Mouse (Mus musculus): ENCODE results near the gene Pmm1. TPM values are rescaled to one million over a fixed set of nuclear protein-coding genes. Genes with fewer than 3 reads are reported as not detected.

Pmm1 gene
- polyA plus RNA-seq (2012; rRNA removed) (40.7 and 41.5 TPM in 2 replicates), polyA plus RNA-seq (2014; fragmentation: Nextera tagmentation; extraction: Ambion mirVana) (33.3 and 34.8 TPM in 2 replicates)

DNA sequence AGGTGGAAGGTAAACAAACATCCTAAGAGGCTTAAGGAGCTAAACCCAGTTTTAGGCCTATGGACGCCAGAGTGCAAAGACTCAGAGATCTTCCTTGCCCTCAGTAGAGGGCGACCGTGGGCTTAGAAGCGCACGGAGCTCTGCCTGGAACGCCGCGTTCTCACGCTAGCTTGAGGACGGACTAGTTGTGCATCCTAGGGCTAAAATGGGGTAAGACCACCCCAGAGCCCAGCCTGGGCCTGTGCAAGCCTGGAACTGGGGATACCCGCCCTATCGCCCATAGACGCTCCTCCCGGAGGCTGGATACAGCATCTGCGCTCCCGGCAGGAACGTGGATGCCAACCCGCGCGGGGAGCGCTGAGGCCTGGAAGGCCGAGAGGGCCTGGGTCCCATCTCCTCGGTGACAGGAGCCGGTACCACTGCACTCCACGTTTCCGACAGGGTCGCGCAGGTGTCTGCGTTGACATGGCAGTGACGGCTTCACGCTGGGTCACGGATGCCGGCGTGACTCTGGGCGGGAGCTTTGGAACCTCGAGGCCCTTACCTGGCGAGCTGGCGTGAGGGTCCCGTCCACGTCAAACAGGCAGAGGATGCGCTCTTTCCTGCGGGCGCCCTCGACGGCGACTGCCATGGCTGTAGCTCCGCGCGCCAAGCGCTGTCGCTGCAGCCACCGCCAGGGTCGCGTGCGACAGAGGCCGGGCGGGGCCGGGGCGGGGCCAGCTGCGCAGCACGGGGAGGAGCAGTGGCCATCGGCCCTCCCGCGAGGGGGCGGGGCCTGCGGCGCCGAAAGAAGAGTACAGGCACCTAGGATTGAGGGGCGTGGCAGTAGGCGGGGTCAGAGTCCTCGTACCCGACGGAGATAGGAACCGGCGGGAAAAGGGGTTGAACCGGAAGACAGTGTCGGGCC is at the start of gene Pmm1:
Gene Pmm1 (minus strand): TSS at position 760 of the 907 bp plus-strand sequence.
- Histone ChIP-seq H3K4me1 (ENCODE audit: control insufficient read depth, insufficient read depth, low read length) (no peaks in the 10 kb centered on the region), H3K4me3 (replicated peaks; ENCODE audit: low read length) (peak within 1 kb of the TSS; percentile 67), H3K4me2 (replicated peaks; ENCODE audit: low read depth, low read length, severe bottlenecking) (peak within 1 kb of the TSS; percentile 97), H3K27ac (replicated peaks; ENCODE audit: low read depth, low read length) (peak within 1 kb of the TSS; percentile 68), H3K36me3 (ENCODE audit: control insufficient read depth, insufficient read depth, low read length) (peaks cover 2% of the 10 kb centered on the region), H3K27me3 (ENCODE audit: control insufficient read depth, insufficient read depth, low read length) (no peaks in the 10 kb centered on the region), H3K9ac (ENCODE audit: low read depth, low read length, severe bottlenecking) (peak within 1 kb of the TSS; percentile 72), H3K9me3 (ENCODE audit: control insufficient read depth, low read length) (no peaks in the 10 kb centered on the region)
- under 1% methylated on average over 62 of the region's 77 CpGs for WGBS
- peak; percentile 98 for ATAC-seq (ENCODE audit: low FRiP score, low read depth)
- peak; percentile 99 for DNase-seq (ENCODE audit: low spot score)
- no peak for TF ChIP-seq POLR2A (IDR thresholded peaks at IDR 0.05; ENCODE audit: borderline replicate concordance, extremely low read depth, insufficient read depth, insufficient read length)

DNA sequence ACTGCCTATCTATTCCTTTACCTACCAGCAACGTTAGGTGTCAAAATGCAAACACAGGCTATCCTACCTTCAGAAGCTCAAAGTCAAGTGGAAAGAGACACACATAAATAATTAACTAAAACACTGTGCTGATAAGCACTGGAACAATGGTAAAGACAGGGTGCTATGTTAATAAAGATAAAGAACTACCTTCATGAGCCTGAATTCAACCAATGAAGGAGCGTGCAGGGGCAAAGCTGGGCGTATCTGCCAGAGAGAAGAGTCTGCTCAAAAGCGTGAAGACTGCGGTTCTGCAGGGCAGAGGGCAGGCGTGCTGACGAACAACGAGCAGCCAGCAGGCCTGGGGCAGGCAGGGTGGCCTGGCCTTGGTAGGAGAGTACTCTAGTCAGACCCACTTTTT is 43.5 kb upstream of the Pmm1 start:
- Histone ChIP-seq H3K9ac (ENCODE audit: low read depth, low read length, severe bottlenecking) (no peak overlapping the region), H3K27me3 (ENCODE audit: control insufficient read depth, insufficient read depth, low read length) (no peaks in the 10 kb centered on the region), H3K4me2 (replicated peaks; ENCODE audit: low read depth, low read length, severe bottlenecking) (no peak overlapping the region), H3K4me1 (ENCODE audit: control insufficient read depth, insufficient read depth, low read length) (no peaks in the 10 kb centered on the region), H3K27ac (replicated peaks; ENCODE audit: low read depth, low read length) (no peak overlapping the region), H3K4me3 (replicated peaks; ENCODE audit: low read length) (no peak overlapping the region), H3K36me3 (ENCODE audit: control insufficient read depth, insufficient read depth, low read length) (peaks cover 20% of the 10 kb centered on the region), H3K9me3 (ENCODE audit: control insufficient read depth, low read length) (no peaks in the 10 kb centered on the region)
- DNase-seq (ENCODE audit: low spot score) = no peak
- no peak for TF ChIP-seq POLR2A (IDR thresholded peaks at IDR 0.05; ENCODE audit: borderline replicate concordance, extremely low read depth, insufficient read depth, insufficient read length)
- 91% methylated on average over 8 of the region's 8 CpGs for WGBS
- ATAC-seq (ENCODE audit: low FRiP score, low read depth) = no peak

DNA sequence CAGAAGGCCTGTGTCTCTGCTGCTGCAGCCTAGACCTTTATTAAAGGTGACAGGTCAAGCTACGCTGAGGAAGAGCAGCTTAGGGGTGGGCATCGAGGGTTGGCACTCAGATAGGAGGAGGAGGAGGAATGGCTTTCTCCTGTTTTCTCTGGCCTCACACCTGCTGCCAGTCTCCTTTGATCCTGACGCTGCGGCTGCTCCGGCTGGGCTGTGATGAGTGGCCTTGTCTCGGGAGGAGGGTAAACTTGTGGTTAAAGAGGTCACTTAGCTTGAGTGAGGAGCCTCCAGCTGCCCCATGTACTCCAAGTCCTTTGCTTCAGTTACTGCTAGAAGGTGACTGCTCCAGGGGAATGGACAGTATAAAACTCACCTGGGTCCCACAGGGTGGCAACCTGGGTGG is 33.3 kb upstream of the Pmm1 start:
- Histone ChIP-seq H3K4me2 (replicated peaks; ENCODE audit: low read depth, low read length, severe bottlenecking) (no peak overlapping the region), H3K4me1 (ENCODE audit: control insufficient read depth, insufficient read depth, low read length) (no peaks in the 10 kb centered on the region), H3K27ac (replicated peaks; ENCODE audit: low read depth, low read length) (no peak overlapping the region), H3K36me3 (ENCODE audit: control insufficient read depth, insufficient read depth, low read length) (peaks cover 55% of the 10 kb centered on the region), H3K27me3 (ENCODE audit: control insufficient read depth, insufficient read depth, low read length) (no peaks in the 10 kb centered on the region), H3K9me3 (ENCODE audit: control insufficient read depth, low read length) (no peaks in the 10 kb centered on the region), H3K4me3 (replicated peaks; ENCODE audit: low read length) (no peak overlapping the region), H3K9ac (ENCODE audit: low read depth, low read length, severe bottlenecking) (no peak overlapping the region)
- 69% methylated on average over 6 of the region's 6 CpGs for WGBS
- ATAC-seq (ENCODE audit: low FRiP score, low read depth) (no peak), DNase-seq (ENCODE audit: low spot score) (no peak)
- TF ChIP-seq POLR2A (IDR thresholded peaks at IDR 0.05; ENCODE audit: borderline replicate concordance, extremely low read depth, insufficient read depth, insufficient read length) = no peak

DNA sequence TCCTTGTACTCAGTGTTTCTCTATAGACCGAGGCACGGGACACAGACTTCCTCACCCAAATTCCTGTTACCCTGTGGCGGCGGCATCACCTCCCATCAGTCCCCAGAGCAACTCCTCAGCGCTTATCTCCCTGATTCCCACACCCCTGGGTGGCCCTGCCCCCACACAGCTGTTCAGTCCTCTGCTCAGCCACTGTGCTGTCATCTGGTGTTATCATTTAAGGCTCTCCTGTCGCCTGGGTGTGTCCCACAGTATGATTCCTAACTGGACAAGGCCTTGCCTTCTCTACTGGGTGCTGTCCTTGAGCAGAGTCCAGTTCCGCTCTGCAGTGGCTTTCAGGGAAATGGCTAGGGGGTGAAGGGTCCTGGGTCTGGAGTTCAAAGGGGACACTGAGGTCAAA is 29.8 kb upstream of the Pmm1 start:
- ATAC-seq (ENCODE audit: low FRiP score, low read depth) = no peak

DNA sequence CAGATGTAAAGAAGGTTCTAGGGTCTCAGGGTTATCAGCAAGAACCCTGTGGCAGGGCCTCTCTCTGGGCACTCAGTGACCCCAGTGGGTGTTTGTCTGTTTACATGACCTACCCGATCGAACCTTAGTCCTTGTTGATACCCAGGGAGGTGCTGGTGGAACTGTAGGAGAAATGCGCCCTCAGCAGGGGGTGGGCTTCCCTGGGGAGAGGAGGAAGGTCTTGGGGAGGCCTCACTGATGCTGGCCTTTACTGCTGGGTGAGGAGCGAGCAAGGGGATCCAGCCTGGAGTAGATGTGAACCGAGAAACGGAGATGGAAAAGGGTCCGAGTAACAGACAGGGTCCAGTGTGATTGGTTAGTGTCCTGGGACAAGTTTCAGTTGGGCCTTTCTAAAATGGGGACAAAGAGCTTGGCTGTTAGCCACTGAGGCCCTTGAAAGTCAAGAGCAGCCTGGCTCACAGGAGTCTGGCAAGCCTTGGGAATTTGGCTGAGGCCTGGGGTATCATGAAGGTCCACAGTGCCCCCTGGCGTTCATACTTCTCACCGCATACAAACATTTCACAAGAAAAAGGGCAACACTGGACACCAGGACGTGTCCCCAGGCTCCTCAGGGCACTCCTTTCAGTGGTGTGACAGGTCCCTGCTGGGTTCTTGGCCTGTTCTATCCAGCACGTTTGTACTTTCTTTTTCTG is 28.8 kb upstream of the Pmm1 start:
- no peaks in the 10 kb centered on the region for H3K9me3 ChIP-seq (ENCODE audit: control insufficient read depth, low read length)
- no peaks in the 10 kb centered on the region for H3K27me3 ChIP-seq (ENCODE audit: control insufficient read depth, insufficient read depth, low read length)
- H3K9ac ChIP-seq (ENCODE audit: low read depth, low read length, severe bottlenecking) = no peak overlapping the region
- no peak overlapping the region for H3K27ac ChIP-seq (replicated peaks; ENCODE audit: low read depth, low read length)
- DNase-seq (ENCODE audit: low spot score) (peak; percentile 92), ATAC-seq (ENCODE audit: low FRiP score, low read depth) (peak; percentile 82)
- 51% methylated on average over 11 of the region's 11 CpGs for WGBS
- H3K4me3 ChIP-seq (replicated peaks; ENCODE audit: low read length) = no peak overlapping the region
- H3K4me1 ChIP-seq (ENCODE audit: control insufficient read depth, insufficient read depth, low read length) = no peaks in the 10 kb centered on the region
- TF ChIP-seq POLR2A (IDR thresholded peaks at IDR 0.05; ENCODE audit: borderline replicate concordance, extremely low read depth, insufficient read depth, insufficient read length) = no peak
- H3K4me2 ChIP-seq (replicated peaks; ENCODE audit: low read depth, low read length, severe bottlenecking) = no peak overlapping the region
- peaks cover 14% of the 10 kb centered on the region for H3K36me3 ChIP-seq (ENCODE audit: control insufficient read depth, insufficient read depth, low read length)

More for the DNA sequence above, 29.8 kb upstream of the Pmm1 start:
- Histone ChIP-seq H3K9ac (ENCODE audit: low read depth, low read length, severe bottlenecking) (no peak overlapping the region), H3K9me3 (ENCODE audit: control insufficient read depth, low read length) (no peaks in the 10 kb centered on the region), H3K4me3 (replicated peaks; ENCODE audit: low read length) (no peak overlapping the region), H3K27ac (replicated peaks; ENCODE audit: low read depth, low read length) (no peak overlapping the region), H3K4me2 (replicated peaks; ENCODE audit: low read depth, low read length, severe bottlenecking) (no peak overlapping the region), H3K27me3 (ENCODE audit: control insufficient read depth, insufficient read depth, low read length) (no peaks in the 10 kb centered on the region), H3K36me3 (ENCODE audit: control insufficient read depth, insufficient read depth, low read length) (peaks cover 24% of the 10 kb centered on the region), H3K4me1 (ENCODE audit: control insufficient read depth, insufficient read depth, low read length) (no peaks in the 10 kb centered on the region)
- WGBS = 54% methylated on average over 7 of the region's 7 CpGs
- TF ChIP-seq POLR2A (IDR thresholded peaks at IDR 0.05; ENCODE audit: borderline replicate concordance, extremely low read depth, insufficient read depth, insufficient read length) = no peak
- DNase-seq (ENCODE audit: low spot score) = no peak

Measured in limb, embryonic 14.5 days (tissue).